Mouse (Mus musculus): ENCODE results near the gene Pde6d.
A peak's percentile ranks its signal among the peaks of the same experiment; 100 is the strongest.

The Pde6d gene

DNA sequence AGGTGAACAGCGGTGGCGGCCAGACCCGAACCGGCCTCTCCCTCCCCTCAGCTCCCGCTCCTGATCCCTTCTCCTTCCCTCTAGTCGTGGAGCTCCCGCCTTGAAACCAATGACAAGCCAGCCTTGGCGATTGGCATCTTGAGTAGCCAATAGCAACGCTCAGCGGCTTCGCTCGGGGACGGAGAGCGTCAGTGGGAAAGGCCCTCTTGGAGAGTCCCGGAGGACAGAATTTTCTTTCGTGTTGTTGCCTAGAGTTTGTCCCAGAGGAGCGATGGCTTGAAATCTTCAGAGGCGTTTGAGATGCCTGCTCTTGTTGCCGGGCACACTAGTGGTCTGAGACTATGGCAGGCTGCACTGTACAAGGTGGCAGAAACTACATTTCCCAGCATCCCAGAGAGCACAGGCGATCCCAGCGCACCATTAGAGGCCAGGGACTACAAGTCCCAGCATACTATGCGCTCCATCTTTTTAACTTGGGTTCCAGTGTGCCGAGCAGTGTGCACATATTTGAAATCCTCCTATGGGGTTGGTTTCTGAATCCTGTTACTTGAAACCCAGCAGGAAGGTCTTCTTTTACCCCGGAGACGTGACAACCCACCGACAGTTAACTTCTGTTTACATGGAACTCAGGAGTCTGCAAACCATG is at the start of gene Pde6d, which contains the start of gene Cops7b:
Gene Pde6d, minus strand, starts transcription at position 179 of the 646 bp plus-strand sequence.
Gene Cops7b, plus strand, starts transcription at position 454 of the 646 bp plus-strand sequence.
- DNase-seq (ENCODE audit: low read depth in 1 of 2, low spot score in 2 of 2) = peak; percentile 69 to 84

GRCm38 (mm10) chr1:86630527-86630926 is 48.1 kb upstream of the Pde6d start:
- DNase-seq (ENCODE audit: low read depth in 1 of 2, low spot score in 2 of 2) = no peak

DNA sequence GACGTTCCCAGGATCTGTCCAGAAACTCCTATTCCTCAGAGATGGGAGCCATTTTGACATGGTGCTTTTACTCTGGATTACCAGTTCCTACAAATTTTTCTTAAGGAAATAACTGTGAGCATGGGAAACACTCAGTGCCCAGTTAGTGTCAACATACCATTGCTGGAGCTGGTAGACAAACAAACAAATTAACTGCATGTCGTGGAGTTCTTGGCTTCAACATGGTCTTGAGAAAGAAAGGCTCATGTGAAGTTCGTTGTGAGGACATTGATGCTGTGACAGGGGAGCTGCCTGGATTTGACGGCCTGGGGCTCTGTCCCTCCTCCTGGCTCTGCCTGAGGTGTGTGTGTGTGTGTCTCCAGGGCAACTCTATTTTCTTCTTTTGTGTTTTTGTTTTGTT is 47.5 kb upstream of the Pde6d start:
- no peak for DNase-seq (ENCODE audit: low read depth in 1 of 2, low spot score in 2 of 2)

GRCm38 (mm10) chr1:86628270-86628669 is 45.8 kb upstream of the Pde6d start:
- no peak for DNase-seq (ENCODE audit: low read depth in 1 of 2, low spot score in 2 of 2)

DNA sequence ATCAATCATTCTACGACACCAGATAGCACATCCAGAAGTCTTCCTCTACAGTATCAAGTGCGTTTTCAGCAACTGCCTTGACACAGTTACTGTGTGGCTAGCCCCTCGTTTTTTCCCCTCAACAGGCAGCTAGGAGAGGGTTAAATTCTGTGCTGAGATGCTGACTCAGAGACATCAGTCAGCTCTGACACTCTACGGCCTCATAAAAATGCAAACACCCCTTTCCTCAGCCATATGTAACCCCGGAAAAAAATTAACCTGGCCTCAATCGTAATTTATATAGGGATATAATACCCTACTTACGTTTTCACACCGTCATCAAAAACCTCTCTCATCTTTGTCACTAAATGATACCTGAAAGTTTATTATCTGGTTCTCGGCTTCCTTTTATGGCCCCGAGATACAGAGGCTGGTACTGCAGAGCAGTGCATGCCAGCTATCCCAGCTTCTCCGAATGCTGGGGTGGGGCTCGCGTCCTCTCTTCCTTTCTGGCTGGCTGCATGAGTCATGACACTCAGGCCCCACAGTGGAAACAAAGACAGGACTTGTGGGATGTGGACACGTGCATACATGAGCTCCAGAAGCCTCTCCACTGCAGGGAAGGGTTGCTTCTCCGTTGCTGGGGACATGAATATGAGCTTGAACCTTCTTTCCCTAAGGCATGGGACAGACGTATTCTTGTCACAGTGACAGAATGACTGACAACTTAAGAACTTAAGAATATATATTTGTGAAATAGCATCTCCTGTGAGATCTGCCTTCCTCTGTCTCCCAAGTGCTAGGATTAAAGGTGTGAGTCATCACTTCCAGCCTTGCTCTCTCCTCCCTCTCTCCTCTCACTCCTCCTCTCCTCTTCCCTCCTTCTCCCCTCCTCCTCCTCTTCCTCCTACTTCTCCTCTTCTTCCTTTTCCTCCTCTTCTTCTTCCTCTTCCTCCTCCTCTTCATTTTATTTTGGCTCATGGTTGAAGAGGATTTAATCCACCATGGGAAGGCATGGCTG is 40.9 kb upstream of the Pde6d start:
- DNase-seq (ENCODE audit: low read depth in 1 of 2, low spot score in 2 of 2) = no peak

GRCm38 (mm10) chr1:86622296-86622695 is 39.9 kb upstream of the Pde6d start:
- DNase-seq (ENCODE audit: low read depth in 1 of 2, low spot score in 2 of 2) = no peak

DNA sequence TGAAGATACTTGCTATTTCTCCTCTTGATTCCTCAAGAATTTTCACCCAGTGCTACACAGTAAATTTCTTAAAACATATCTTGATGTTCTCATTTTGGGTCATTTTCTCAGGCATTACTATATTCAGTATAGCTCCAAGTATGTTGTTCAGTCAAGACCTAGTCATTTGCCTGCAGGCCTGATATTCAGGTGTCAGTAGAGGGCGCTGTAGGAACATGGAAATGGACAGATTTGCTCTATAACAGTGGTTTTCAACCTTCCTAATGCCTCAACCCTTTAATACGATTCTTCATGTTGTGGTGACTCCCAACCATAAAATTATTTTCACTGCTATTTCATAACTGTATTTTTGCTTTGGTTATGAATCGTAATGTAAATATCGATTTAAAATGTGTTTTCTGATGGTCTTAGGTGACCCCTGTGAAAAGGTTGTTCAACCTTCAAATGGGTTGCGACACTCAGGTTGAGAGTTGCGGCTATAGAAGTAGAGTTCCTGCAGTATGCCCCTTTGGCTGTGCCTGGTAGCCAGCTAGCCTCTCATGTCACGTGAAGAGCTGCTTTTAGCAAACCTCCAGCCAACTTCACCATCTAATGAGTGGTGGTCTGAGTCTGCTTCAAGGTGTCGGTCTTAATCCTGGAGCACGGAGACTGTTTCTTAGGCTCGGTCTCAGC is 36.2 kb upstream of the Pde6d start:
- DNase-seq (ENCODE audit: low read depth in 1 of 2, low spot score in 2 of 2) = peak in 1 of 2 experiments; percentile 5

- DNase-seq (ENCODE audit: low read depth in 1 of 2, low spot score in 2 of 2) = no peak
These were observed 31.8 kb upstream of the Pde6d start for GRCm38 (mm10) chr1:86614269-86614668.

GRCm38 (mm10) chr1:86612081-86612480 is 29.7 kb upstream of the Pde6d start:
- DNase-seq (ENCODE audit: low read depth in 1 of 2, low spot score in 2 of 2) = no peak

DNA sequence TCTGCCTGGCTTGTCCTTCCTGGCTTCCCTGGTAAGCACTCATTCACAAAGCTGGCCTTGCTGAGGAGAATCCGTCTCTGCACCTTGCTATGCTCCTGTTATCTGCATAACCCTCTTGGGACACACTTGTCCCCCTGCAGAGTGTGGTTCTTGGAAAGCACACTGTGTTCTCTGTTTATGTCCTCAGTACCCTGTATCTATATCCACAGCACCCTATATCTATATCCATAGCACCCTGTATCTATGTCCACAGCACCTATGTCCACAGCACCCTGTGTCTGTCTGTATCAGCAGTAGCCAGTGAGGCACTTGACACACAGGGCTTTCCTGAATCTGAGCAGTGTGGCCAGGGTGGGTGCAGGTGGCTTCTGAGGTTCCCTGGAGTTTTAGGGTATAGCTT is 28.5 kb upstream of the Pde6d start:
- no peak for DNase-seq (ENCODE audit: low read depth in 1 of 2, low spot score in 2 of 2)

GRCm38 (mm10) chr1:86600117-86600516 is 17.7 kb upstream of the Pde6d start:
- no peak for DNase-seq (ENCODE audit: low read depth in 1 of 2, low spot score in 2 of 2)

- DNase-seq (ENCODE audit: low read depth in 1 of 2, low spot score in 2 of 2) = no peak
These were observed 16.1 kb upstream of the Pde6d start for GRCm38 (mm10) chr1:86598516-86598915.

DNA sequence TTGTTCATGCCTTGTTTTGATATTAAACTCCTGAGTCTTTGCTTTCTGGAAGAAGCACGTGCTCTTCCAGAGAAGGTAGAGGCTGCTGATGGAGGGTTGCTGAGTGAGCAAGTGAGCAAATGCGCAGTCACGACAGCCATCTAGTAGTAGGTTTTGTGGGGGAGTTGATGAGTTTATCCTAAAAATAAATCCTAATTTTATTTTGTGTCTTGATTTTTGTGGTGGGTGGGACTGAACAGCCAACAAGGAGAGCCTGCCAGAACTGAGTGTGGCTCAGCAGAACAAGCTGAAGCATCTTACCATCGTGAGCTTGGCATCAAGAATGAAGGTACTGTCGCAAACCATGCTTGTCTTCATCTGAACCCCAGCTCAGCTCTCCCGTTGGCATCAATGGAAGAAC is 14.1 kb upstream of the Pde6d start:
- no peak for DNase-seq (ENCODE audit: low read depth in 1 of 2, low spot score in 2 of 2)

GRCm38 (mm10) chr1:86595315-86595714 is 12.9 kb upstream of the Pde6d start:
- no peak for DNase-seq (ENCODE audit: low read depth in 1 of 2, low spot score in 2 of 2)

GRCm38 (mm10) chr1:86594539-86594938 is 12.1 kb upstream of the Pde6d start:
- DNase-seq (ENCODE audit: low read depth in 1 of 2, low spot score in 2 of 2) = no peak

- DNase-seq (ENCODE audit: low read depth in 1 of 2, low spot score in 2 of 2) = peak; percentile 27 to 70
These were observed 4.6 kb upstream of the Pde6d start for GRCm38 (mm10) chr1:86586992-86587391.

GRCm38 (mm10) chr1:86583709-86584108 is 1.3 kb upstream of the Pde6d start:
- no peak for DNase-seq (ENCODE audit: low read depth in 1 of 2, low spot score in 2 of 2)

DNA sequence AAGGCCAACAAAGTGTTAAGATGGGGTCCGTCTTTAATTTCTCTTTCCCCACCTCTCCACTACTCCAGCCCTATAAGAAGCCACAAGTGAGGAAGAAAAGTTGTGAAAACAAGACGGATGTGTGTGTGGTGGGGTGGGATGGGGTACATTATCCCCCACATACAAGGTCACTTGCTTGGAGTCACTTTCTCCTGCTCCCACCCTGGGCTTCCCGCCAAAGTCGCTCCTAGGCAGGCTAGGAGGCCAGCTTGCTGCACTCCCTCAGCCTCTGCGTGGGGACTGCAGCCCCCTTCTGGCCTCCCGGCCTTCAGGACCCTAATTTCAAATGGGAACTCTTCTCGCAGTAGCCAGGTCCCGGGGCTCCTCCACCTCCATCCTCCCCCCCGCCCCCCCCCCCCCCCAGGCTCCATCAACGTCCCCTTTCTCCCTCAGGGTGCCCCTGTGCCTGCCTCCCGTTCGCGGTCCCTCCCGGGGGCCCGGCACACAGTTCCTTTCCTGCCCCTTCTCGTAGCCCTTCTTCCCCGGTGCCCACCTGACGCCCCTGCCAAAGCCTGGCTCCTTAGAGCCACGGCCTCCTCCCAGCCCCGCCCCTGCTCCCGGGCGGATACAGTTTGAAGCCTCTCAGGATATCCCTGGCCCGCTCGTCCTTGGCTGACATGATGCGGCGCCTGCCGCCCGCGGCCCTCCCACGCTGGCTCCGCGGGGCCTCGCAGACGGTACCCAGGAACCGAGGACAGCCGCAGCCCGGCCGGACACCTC is 558 bp downstream of the Pde6d start:
- DNase-seq (ENCODE audit: low read depth in 1 of 2, low spot score in 2 of 2) = no peak

DNA sequence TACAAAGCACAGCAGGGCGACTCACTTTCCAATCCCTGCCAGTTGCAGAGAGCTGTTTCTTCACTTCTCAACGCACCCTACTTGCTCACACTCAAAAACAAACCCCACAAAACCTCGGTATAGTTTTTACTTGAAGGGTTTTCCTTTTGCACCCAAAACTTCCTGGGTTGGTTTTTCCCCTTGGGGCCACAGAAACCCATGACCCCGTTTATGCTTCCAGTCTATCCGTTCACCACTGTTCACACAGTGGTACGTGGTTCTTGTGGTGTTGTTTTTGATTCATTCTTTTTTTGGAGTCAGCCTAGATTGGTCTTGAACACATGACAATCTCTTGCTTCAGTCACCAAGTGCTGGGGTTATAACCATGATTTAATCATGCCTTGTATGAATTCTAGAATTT is 2.0 kb downstream of the Pde6d start:
- DNase-seq (ENCODE audit: low read depth in 1 of 2, low spot score in 2 of 2) = no peak

GRCm38 (mm10) chr1:86571941-86572340 is 10.5 kb downstream of the Pde6d start:
- no peak for DNase-seq (ENCODE audit: low read depth in 1 of 2, low spot score in 2 of 2)

DNA sequence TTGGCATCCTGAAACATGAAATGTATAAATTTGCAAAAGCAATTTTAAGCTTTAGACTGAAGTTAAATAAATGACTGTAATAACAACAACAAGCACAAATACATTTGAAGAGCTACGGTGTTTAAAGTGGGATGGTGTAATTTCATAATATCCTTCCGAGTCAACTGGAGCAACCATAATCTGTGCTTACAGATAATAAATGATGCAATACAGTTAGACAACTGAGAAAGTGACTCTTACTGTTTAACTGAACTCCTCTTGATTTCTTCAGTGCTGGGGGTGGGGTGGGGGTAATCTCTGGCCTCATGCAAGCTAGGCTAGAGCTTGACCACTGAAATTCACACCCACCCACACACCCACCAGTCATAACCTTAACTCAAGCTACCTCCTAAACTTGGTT is 11.0 kb downstream of the Pde6d start:
- no peak for DNase-seq (ENCODE audit: low read depth in 1 of 2, low spot score in 2 of 2)
